Mouse (Mus musculus) liver, embryonic 15.5 days (tissue): ENCODE results near the gene Adamts10. TPM values are rescaled to one million over a fixed set of nuclear protein-coding genes. Genes with fewer than 3 reads are reported as not detected.

Experiments
- ATAC-seq: fragments of 200-750 bp; cut with Nextera tagmentation; 2 replicates; pipeline ENCODE4 v1.8.0; 2017; ENCODE audit warnings: moderate number of reproducible peaks, mild to moderate bottlenecking, moderate library complexity; ENCODE audit not compliant: insufficient read depth
- H3K27ac ChIP-seq: fragments of 300-500 bp; sonication (generic); replicated peaks from 2 replicates; pipeline ENCODE4 v1.5.1; 2015; ENCODE audit warnings: mild to moderate bottlenecking, inconsistent platforms
- H3K27me3 ChIP-seq: fragments of 300-500 bp; sonication (generic); 2 replicates; pipeline ENCODE4 v1.6.1; 2015; ENCODE audit warnings: mild to moderate bottlenecking, inconsistent platforms
- H3K36me3 ChIP-seq: fragments of 300-500 bp; sonication (generic); replicated peaks from 2 replicates; pipeline ENCODE4 v1.6.1; 2015; ENCODE audit warnings: moderate library complexity, mild to moderate bottlenecking, inconsistent platforms
- H3K4me1 ChIP-seq: fragments of 300-500 bp; sonication (generic); replicated peaks from 2 replicates; pipeline ENCODE4 v1.6.1; 2015; ENCODE audit warnings: inconsistent platforms
- H3K4me2 ChIP-seq: fragments of 300-500 bp; sonication (generic); 2 replicates; pipeline ENCODE4 v1.6.1; 2015; ENCODE audit warnings: moderate library complexity, mild to moderate bottlenecking, inconsistent platforms
- H3K4me3 ChIP-seq: fragments of 300-500 bp; sonication (generic); replicated peaks from 2 replicates; pipeline ENCODE4 v1.5.1; 2015; ENCODE audit warnings: mild to moderate bottlenecking, inconsistent platforms
- H3K9ac ChIP-seq: fragments of 300-500 bp; sonication (generic); 2 replicates; pipeline ENCODE4 v1.6.1; 2015; ENCODE audit warnings: moderate library complexity, mild to moderate bottlenecking, inconsistent platforms
- H3K9me3 ChIP-seq: fragments of 300-500 bp; sonication (generic); replicated peaks from 2 replicates; pipeline ENCODE4 v1.6.1; 2016; ENCODE audit warnings: inconsistent platforms
- WGBS: fragments of 180-500 bp; shearing (Covaris S2); methylation state at CpG from one replicate; pipeline ENCODE4 v1.1.7; 2015; ENCODE audit warnings: mixed read lengths; ENCODE audit not compliant: insufficient replicate concordance; 5-methylcytosine and 5-hydroxymethylcytosine counted together
- polyA plus RNA-seq: library from polyadenylated mRNA; unstranded; fragments of >200 nt; fragmentation: Nextera tagmentation; extraction: Ambion mirVana; gene quantifications from 2 replicates; pipeline ENCODE4 v1.2.1, GENCODE M21; 2015

The Adamts10 gene
- 5.4 and 7.1 TPM in 2 replicates for polyA plus RNA-seq

DNA sequence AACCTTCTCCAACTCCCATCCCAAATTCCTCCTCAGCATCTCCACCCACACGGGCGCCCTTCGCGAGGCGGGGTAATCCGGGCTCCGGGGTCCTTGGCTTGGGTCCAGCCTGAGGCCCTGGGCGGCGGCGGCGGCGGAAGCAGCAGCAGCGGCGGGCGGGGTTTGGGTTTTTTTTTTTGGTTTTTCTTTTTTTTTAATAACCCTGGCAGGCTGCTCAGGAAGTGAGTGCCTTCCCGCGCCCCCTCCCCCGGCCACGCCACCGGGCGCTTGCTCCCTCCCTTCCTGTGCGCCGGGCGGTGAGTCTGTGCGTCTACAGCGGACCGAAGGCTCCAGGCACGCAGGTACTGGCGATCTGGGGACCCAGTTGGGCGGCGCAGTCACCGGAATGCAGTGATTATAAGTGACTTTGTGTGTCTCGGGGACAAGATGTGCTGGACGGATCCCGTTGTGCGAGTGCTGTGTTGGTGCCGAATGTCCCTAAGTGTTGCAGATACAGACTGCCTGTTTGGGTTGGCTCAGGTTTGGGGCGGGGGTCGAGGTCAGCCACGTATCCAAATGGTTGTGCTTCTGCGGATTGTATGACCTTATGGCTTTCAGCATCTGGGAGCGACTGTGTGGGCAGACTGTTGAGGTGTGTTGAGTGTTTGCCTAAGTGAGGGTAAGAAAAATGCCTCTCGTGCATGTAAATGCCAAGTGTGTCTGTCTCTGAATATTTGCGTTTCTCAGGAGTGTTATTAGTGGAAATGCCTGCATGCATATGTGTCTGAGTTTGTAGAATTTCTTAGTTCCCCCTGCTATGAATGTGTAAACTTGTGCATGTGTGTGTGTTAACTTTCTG is at the start of gene Adamts10:
Gene Adamts10, plus strand, starts transcription at position 287 of the 838 bp plus-strand sequence.
- Histone ChIP-seq H3K4me2 (peak within 1 kb of the TSS; percentile 66), H3K36me3 (no peaks in the 10 kb centered on the region), H3K27me3 (peaks cover 6% of the 10 kb centered on the region; the same call in 1 of the 2 replicates), H3K27ac (peak within 1 kb of the TSS; percentile 24), H3K9ac (peak within 1 kb of the TSS; percentile 35; the same call in 1 of the 2 replicates), H3K4me3 (peak within 1 kb of the TSS; percentile 57), H3K4me1 (peaks cover 13% of the 10 kb centered on the region), H3K9me3 (no peaks in the 10 kb centered on the region)
- WGBS: 2% methylated on average over 43 of the region's 44 CpGs
- peak; percentile 62; the same call in 1 of the 2 replicates for ATAC-seq

GRCm38 (mm10) chr17:33484020-33484419 is 40.0 kb upstream of the Adamts10 start:
- Histone ChIP-seq H3K9ac (no peak overlapping the region), H3K27me3 (no peaks in the 10 kb centered on the region), H3K4me3 (no peak overlapping the region), H3K4me2 (no peak overlapping the region), H3K36me3 (no peaks in the 10 kb centered on the region), H3K9me3 (no peaks in the 10 kb centered on the region), H3K27ac (no peak overlapping the region), H3K4me1 (no peaks in the 10 kb centered on the region)
- ATAC-seq: no peak
- 10% methylated on average over 6 of the region's 6 CpGs for WGBS

- no peak overlapping the region for H3K9ac ChIP-seq
- H3K9me3 ChIP-seq: no peaks in the 10 kb centered on the region
- no peaks in the 10 kb centered on the region for H3K27me3 ChIP-seq
- H3K4me1 ChIP-seq: no peaks in the 10 kb centered on the region
- ATAC-seq: no peak
- WGBS: 46% methylated on average over 2 of the region's 2 CpGs
- no peak overlapping the region for H3K4me3 ChIP-seq
- H3K27ac ChIP-seq: no peak overlapping the region
- no peaks in the 10 kb centered on the region for H3K36me3 ChIP-seq
- H3K4me2 ChIP-seq: no peak overlapping the region
Measured at GRCm38 (mm10) chr17:33487211-33487610, 36.8 kb upstream of the Adamts10 start.

DNA sequence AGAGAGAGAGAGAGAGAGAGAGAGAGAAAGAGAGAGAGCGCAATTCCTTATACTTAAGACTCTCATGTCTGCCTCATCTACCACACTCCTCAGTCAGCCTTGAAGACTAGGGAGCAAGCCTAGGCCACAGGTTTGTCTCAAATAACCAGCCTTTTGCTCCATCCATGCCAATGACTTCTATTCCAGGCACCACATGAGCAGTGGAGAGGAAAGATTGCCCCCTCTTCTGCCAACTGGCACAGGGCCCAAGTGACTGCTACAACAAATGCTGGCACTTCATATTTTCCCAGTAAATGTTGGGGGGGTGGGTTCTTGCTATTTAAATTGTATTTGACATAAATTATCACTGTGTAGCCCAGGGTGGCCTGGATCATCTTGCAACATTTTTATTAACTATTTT is 36.4 kb upstream of the Adamts10 start:
- no peaks in the 10 kb centered on the region for H3K27me3 ChIP-seq
- H3K9me3 ChIP-seq: no peaks in the 10 kb centered on the region
- no peak overlapping the region for H3K4me3 ChIP-seq
- no peak overlapping the region for H3K9ac ChIP-seq
- no peaks in the 10 kb centered on the region for H3K36me3 ChIP-seq
- H3K4me2 ChIP-seq: no peak overlapping the region
- H3K27ac ChIP-seq: no peak overlapping the region
- 75% methylated on average over 1 of the region's 1 CpGs for WGBS
- ATAC-seq: no peak
- H3K4me1 ChIP-seq: no peaks in the 10 kb centered on the region

DNA sequence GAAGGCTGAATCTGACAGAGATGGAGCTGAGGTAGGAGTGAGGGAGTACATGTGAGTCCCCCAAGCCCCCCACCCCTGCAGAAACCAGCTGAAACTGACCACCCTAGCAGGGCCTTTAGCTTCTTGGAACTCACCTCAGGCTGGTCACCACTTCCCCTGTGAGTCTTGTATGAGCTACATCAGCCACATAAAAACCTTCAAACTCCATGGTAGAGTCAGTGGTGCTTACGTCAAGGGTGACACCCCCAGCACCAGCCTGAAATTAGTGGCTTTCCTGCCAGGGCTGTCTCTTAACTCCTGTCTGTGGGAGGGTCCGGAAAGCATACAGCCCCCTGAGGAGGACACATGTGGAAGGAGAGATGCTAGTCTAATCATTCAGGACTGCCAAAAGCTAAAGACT is 32.6 kb upstream of the Adamts10 start:
- Histone ChIP-seq H3K4me2 (no peak overlapping the region), H3K9me3 (no peaks in the 10 kb centered on the region), H3K4me3 (no peak overlapping the region), H3K36me3 (no peaks in the 10 kb centered on the region), H3K4me1 (no peaks in the 10 kb centered on the region), H3K27ac (no peak overlapping the region), H3K9ac (no peak overlapping the region), H3K27me3 (no peaks in the 10 kb centered on the region)
- ATAC-seq: no peak
- WGBS: 51% methylated on average over 2 of the region's 2 CpGs

DNA sequence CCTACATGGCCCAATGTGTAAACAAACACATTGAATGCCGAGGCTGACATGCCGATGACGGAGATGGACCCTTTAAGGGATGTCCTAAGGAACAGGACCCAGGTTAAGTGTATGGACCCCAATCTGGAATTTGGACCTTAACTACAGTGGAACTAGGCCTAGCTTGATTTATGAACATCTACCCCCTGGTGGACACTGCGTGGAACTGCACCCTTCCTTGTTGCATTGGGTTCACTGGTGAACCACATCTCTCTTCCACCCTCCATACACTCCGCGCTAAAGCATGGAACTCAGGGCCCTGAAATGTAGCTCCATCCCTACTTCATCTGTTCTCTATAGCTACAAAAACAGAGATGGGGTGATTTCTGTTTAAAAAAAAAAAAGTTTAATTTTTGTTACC is 30.9 kb upstream of the Adamts10 start:
- no peak overlapping the region for H3K4me2 ChIP-seq
- H3K27ac ChIP-seq: no peak overlapping the region
- H3K9ac ChIP-seq: no peak overlapping the region
- H3K4me3 ChIP-seq: no peak overlapping the region
- no peak for ATAC-seq
- H3K4me1 ChIP-seq: no peaks in the 10 kb centered on the region
- H3K9me3 ChIP-seq: no peaks in the 10 kb centered on the region
- no peaks in the 10 kb centered on the region for H3K27me3 ChIP-seq
- 56% methylated on average over 6 of the region's 6 CpGs for WGBS
- H3K36me3 ChIP-seq: no peaks in the 10 kb centered on the region

DNA sequence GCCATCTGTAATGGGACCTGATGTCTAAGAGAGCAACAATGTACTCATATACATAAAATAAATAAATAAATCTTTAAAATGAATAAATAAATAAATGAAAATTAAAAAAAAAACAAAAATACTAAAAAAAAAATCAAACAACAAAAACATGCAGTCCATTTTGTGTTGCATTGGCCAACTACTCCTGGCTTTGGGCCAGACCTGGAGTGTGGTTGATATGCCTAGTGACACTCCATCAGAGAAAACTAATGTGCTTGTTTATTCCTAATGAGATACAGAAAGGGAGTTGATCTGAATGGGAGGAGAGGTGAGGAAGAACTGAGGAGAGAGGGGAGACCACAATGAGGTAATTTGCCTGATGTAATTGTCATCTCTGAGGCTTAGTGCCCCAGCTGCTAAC is 29.4 kb upstream of the Adamts10 start:
- H3K4me2 ChIP-seq: no peak overlapping the region
- H3K27ac ChIP-seq: no peak overlapping the region
- ATAC-seq: no peak
- H3K9ac ChIP-seq: no peak overlapping the region
- no peaks in the 10 kb centered on the region for H3K36me3 ChIP-seq
- H3K9me3 ChIP-seq: no peaks in the 10 kb centered on the region
- no peak overlapping the region for H3K4me3 ChIP-seq
- H3K4me1 ChIP-seq: no peaks in the 10 kb centered on the region; the same call in 1 of the 2 replicates
- no peaks in the 10 kb centered on the region for H3K27me3 ChIP-seq

DNA sequence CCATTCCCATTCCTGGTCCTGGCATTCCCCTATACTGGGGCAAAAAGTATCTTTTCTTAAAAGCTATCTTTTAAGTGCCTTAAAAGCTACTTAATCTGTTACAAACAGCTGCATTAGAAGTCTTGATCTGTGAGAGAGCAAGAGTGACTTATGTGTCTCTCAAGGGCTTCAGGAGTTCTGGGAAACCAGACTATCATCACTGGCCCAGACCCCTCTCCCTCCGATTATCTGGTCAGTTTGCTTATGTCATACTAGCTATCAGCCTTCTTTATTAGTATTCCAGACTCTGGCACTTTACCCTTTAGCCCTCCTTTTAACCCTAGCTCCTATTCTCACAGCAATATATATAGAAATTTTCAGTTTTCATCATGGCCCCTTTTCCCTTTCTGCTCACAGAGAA is 25.1 kb upstream of the Adamts10 start:
- no peaks in the 10 kb centered on the region for H3K9me3 ChIP-seq
- peak; percentile 31; the same call in 1 of the 2 replicates for ATAC-seq
- 26% methylated on average over 1 of the region's 1 CpGs for WGBS

DNA sequence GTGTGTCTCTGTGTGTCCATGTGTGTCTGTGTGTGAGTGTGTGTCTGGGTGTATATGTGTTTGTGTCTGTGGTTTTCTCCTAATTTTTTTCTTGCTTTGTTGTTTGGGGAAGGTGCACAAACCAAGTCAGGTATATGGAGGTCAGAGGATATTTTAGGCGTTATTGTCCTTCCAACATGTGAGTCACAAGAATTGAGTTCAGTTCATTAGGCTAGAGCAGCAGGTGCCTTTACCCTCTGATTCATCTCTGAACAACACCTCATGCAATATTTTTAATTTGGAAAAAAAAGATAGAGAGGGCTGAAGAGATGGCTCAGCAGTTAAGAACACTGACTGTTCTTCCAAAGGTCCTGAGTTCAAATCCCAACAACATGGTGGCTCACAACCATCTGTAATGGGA is 15.6 kb upstream of the Adamts10 start:
- Histone ChIP-seq H3K4me2 (no peak overlapping the region), H3K9me3 (no peaks in the 10 kb centered on the region), H3K9ac (no peak overlapping the region), H3K36me3 (no peaks in the 10 kb centered on the region), H3K27me3 (no peaks in the 10 kb centered on the region), H3K27ac (no peak overlapping the region), H3K4me1 (no peaks in the 10 kb centered on the region), H3K4me3 (no peak overlapping the region)
- ATAC-seq: no peak
- WGBS: 56% methylated on average over 1 of the region's 1 CpGs

More for the DNA sequence above, 25.1 kb upstream of the Adamts10 start:
- Histone ChIP-seq H3K27ac (no peak overlapping the region), H3K36me3 (no peaks in the 10 kb centered on the region), H3K4me1 (no peaks in the 10 kb centered on the region; the same call in 1 of the 2 replicates), H3K27me3 (no peaks in the 10 kb centered on the region), H3K4me3 (no peak overlapping the region), H3K4me2 (0 out of 2 replicates have a peak overlapping the region, but pooled peaks have one; percentile 5), H3K9ac (no peak overlapping the region)

- H3K4me1 ChIP-seq: no peaks in the 10 kb centered on the region
- ATAC-seq: no peak
- WGBS: 61% methylated on average over 5 of the region's 5 CpGs
- H3K4me2 ChIP-seq: no peak overlapping the region
- no peak overlapping the region for H3K4me3 ChIP-seq
- no peak overlapping the region for H3K27ac ChIP-seq
- no peaks in the 10 kb centered on the region for H3K27me3 ChIP-seq
- H3K36me3 ChIP-seq: no peaks in the 10 kb centered on the region
- no peak overlapping the region for H3K9ac ChIP-seq
- H3K9me3 ChIP-seq: no peaks in the 10 kb centered on the region
Measured at GRCm38 (mm10) chr17:33510172-33510571, 13.8 kb upstream of the Adamts10 start.

DNA sequence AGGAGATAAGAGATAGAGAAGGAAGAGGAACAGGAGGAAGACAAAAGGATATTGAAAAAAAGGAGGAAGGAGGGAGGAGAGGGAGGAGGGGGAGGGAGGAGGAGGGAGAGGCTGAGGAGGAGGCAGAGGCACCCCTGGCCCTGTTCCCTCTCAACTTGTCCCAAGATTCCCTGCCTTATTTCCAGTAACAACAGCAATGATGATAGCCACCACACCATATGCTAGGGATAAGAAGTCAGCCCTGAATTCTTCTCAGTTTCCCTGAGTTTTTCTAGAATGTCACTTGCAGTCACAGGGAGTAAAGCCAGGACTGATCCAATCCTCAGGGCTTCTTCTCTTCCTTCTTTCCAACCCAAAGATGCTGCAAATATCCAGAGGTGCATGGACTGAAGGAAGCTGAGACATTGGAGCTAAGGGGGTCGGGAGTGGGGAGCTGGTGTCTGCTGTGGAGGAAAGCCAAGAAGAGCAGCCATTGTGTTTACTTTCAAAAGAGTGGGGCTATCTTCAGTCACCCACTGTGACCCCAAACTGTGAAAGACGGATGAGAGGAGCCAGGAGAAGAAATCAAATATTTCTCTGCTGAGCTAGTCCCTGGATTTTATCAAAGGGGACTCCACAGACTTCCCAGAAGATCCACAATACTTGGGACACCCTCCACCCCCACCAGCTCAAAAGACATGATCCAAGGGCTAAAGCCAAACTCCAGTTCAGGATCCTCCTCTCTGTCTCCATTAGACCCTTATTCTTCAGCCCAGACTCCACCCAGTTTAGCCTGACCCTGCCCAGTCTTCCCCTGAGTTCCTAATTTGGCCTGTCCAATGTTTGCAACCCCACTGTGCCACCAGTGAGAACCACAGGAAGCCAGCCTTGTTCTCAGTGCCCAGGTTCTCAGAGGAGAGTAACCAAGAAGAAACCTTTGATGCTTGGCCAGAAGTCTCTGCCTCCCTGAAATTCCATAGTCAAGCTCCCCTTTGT is 11.3 kb upstream of the Adamts10 start:
- Histone ChIP-seq H3K9me3 (no peaks in the 10 kb centered on the region), H3K27me3 (no peaks in the 10 kb centered on the region), H3K9ac (no peak overlapping the region), H3K4me3 (no peak overlapping the region), H3K4me2 (no peak overlapping the region), H3K27ac (no peak overlapping the region), H3K4me1 (no peaks in the 10 kb centered on the region), H3K36me3 (no peaks in the 10 kb centered on the region)
- 32% methylated on average over 2 of the region's 2 CpGs for WGBS
- ATAC-seq: no peak
